ENCODE assay signal across 17 mouse cellular contexts in the genomic region with DNA sequence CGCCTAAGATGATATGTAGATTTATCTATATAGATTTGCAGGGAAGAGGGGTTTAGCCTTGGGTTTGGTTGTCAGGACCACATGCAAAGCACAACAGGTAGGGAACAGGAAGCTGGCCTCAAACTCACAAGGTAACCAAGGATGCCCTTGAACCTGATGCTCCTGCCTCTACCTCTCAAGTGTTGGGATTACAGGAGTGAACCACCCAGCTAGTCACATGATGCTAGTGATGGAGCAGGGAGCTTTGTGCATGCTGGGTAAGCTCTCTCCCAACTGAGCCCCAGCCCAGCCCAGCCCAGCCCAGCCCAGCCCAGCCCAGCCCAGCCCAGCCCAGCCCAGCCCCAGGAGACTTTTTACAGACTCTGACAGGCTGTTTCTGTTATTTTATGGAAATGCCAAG.
"Had no signal": no experiment of that assay in that cellular context is flagged by ENCODE, and none has a peak within 500 bp of the region (broad histone marks: within the 10 kb centered on the region; RNA-seq: fewer than 3 reads in every experiment).

No protein-coding gene starts in this region.

- H3K9me3 ChIP-seq: midbrain, embryonic 10.5 days; midbrain, embryonic 12.5 days; neural tube, embryonic 12.5 days had no signal

- H3K4me3 ChIP-seq: midbrain, embryonic 10.5 days; midbrain, embryonic 12.5 days; neural tube, embryonic 12.5 days had no signal

- H3K36me3 ChIP-seq: midbrain, embryonic 10.5 days; midbrain, embryonic 12.5 days; neural tube, embryonic 12.5 days had no signal

- H3K4me2 ChIP-seq: lung, embryonic 14.5 days; midbrain, embryonic 12.5 days; neural tube, embryonic 12.5 days had no signal

- H3K9ac ChIP-seq: lung, embryonic 14.5 days; midbrain, embryonic 12.5 days; neural tube, embryonic 12.5 days had no signal

- ATAC-seq: midbrain, embryonic 16.5 days had no signal

- DNase-seq: lung, adult 18-20 months; lung, embryonic 14.5 days; lung, postnatal 10 days; lung, postnatal 4 days; midbrain, embryonic 14.5 days; retina, postnatal 1 day; right cerebral cortex, adult 18-20 months; right cerebral cortex, postnatal 25 days; right cerebral cortex, postnatal 4 days; spleen, adult 18-20 months; thymus, adult 18-20 months; thymus, postnatal 14 days; thymus, postnatal 36 days had no signal

- H3K27ac ChIP-seq: midbrain, embryonic 10.5 days; midbrain, embryonic 12.5 days; neural tube, embryonic 12.5 days had no signal
